Mouse (Mus musculus) brain, embryonic 14.5 days (tissue): Measurements from ENCODE around the gene C1qtnf4. TPM values are rescaled to one million over a fixed set of nuclear protein-coding genes. Genes with fewer than 3 reads are reported as not detected.

Experiments
- DNase-seq: peaks from one replicate; pipeline ENCODE4 v3.0.0-alpha.2; 2011; ENCODE audit warnings: low read depth
- CTCF ChIP-seq: fragments of 200-500 bp; IDR thresholded peaks from 2 replicates; pipeline ENCODE4 v1.5.1; 2012; ENCODE audit warnings: inconsistent platforms, mild to moderate bottlenecking, moderate library complexity, borderline replicate concordance; ENCODE audit not compliant: insufficient read depth, insufficient read length; ENCODE audit errors: extremely low read depth
- POLR2A ChIP-seq: fragments of 200-500 bp; IDR thresholded peaks from 2 replicates; pipeline ENCODE4 v1.6.1; 2012; ENCODE audit warnings: mild to moderate bottlenecking, inconsistent platforms, borderline replicate concordance; ENCODE audit not compliant: poor library complexity, insufficient read depth, insufficient read length, severe bottlenecking; ENCODE audit errors: extremely low read depth
- polyA plus RNA-seq: library from polyadenylated mRNA; depleted of rRNA; stranded (reverse); fragments of >200 nt; gene quantifications from 2 replicates; pipeline ENCODE4 v1.2.3, GENCODE M21; 2012

C1qtnf4 gene
- polyA plus RNA-seq, 1 experiment: 182 TPM

DNA sequence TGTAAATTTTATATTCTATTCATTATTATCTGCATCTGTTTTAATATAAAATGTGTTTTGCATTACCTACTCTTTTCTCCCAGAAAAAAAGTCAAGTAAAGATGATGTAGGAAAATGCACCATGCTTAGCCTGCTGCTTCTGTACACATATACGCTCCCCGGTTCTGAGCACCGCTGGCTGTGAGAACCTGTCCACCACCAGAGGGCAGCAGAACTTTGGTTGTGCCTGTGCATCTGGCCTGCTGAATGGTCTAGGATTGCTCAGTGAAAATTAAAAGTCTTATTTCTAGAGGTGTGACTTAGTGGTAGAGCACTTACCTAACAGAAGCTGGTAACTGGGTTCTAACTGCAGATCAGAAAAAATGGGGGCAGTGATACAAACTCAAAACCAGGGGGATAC is 19.1 kb upstream of the C1qtnf4 start:
- peak; percentile 89 for DNase-seq
- TF ChIP-seq CTCF (peak; percentile 97), POLR2A (no peak)

DNA sequence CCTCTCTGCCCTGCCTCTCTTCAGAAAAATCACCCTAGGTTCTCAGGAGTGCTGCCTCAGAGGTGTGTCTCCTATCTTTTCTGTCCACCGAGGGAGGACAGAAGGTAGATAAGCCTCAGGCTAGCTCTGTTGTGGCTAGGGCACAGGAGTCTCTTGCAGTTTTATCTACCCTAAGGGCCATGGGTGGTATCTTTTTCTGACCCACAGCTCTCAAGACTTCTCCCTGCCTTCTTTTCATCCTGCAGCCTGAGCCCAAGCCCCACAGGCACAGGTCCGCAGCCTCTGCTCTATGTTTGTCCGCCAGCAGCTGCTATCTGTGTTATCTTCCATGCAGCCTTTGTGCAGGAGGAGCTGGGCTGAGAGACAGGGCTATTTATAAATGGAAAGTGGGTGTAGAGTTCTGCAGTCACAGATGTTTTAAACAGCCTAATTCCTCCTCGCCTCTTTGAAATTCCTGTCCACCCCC is 15.5 kb upstream of the C1qtnf4 start:
- DNase-seq: no peak
- no peak for TF ChIP-seq POLR2A
- TF ChIP-seq CTCF: no peak

DNA sequence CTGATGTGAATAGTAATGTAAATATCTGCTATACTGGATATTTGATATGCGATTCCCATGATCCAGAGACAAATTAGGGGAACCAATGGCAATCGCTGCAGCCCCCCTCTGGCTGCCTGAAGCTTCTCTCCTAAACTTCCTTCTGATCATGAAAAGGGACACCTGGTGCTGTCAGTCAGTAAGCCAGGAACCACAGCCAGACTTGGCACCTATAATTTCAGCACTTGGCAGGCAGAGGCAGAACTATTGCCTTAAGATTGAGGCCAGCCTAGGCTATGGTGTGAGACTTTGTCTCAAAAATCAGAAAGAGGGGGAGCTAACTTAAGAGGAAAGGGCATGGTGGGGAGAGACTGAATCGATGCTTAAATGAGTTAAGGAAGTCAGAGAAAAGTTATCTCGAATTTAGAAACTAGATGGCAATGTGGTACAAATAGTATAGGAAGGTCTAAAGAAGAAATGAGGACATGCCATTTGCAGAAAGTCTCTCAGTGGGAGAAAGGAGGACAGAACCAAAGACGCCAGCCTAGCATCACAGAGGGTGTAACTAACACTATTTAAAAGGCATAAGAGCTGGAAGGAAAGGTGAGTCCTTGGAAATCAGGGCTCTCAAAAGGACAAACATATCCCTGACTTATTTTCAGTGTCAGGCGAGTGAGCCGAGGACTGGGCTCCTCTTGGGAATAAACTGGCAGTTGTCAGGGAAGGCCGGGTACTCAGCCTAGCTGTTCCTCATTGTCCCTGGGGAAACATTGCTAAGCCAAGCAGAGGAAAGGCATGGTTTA is 14.3 kb upstream of the C1qtnf4 start:
- peak; percentile 61 for DNase-seq
- TF ChIP-seq POLR2A: no peak
- TF ChIP-seq CTCF: no peak

DNA sequence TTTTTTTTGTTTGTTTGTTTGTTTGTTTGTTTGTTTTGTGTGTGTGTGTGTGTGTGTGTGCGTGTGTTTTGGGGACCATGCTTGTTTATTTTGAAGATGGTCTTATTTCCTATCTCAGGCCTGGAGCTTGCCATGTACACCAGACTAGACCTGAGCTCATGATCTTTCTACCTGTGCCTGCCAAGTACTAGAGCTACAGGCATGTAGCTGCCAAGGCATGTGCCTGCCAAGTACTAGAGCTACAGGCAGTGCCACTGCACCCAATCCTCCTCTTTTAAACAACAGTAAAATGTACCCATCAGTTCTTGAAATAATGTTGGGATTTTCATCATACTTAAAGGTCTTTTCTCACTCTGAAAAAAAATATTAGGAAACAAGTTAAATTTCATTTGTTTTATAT is 11.6 kb upstream of the C1qtnf4 start:
- no peak for DNase-seq
- no peak for TF ChIP-seq CTCF
- no peak for TF ChIP-seq POLR2A

DNA sequence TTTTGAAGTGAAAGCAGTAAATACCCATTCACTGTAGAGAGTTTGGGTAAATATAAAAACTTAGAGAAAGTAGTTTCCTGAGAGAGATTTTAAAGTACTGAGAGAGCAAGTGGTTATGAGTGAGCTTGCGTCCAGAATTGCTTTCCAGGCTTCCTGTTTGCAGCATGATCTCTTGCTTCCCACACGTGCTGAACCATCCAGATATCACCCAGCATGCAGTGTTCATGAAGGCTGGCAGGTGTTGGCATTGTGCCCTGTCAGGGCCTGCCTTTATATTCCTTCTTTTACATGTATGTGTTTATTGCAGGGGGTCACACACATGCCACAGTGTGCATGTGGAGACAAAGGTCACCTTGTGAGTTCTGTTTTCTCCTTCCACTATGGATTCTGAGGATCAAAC is 10.4 kb upstream of the C1qtnf4 start:
- no peak for TF ChIP-seq CTCF
- no peak for TF ChIP-seq POLR2A
- no peak for DNase-seq

DNA sequence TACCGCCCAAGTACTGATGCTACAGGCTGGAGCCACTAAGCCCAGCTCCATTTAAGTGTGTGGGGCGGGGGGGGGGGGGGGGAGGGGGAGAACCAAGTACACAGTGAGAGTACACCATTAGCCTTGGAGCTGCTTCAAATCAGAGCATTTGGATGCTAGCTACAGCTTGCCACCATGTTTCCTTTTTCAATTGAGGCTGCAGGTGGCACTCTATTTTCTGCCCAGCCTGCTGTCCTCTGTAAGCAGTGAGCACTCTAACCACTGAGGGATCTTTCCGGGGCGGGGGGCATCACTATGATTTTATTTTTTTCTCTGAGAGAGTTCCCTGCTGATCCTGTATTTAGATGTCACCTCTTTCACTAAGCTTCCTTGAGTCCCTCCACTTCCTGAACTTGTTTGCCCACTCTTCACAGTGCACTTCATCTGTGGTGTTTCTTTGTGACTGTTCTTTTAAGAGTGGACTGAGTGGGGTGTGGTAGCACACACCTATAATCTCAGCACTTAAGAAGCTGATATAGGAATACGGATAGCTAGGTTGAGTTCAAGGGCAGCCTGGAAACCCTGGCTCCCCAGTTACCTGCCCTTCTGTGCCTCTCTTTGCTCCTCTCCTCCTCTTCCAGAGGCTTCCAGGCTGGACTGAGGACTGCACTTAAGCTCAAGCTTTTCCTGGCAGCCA is 7.9 kb upstream of the C1qtnf4 start:
- DNase-seq: no peak
- TF ChIP-seq CTCF (no peak), POLR2A (no peak)

DNA sequence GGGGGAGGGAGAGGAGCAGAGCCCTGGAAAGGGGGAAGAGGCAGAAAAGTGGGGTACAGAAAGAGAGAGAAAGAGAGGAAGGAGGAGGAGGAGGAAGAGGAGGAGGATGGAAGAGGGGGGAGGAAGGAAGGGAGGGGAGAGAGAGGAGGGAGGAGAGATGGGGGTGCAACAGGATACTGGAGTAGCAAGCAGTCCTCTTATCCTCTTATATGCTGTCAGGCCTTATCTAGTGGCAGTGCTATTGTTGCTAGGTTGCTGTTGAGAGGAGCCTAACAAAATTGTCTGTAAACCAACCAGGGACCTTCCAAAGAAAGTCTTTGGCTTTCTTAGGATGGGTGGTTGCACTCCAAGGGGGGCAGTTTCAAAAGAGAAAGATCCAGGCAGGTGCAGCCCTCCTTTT is 6.2 kb upstream of the C1qtnf4 start:
- no peak for DNase-seq
- no peak for TF ChIP-seq POLR2A
- TF ChIP-seq CTCF: no peak

DNA sequence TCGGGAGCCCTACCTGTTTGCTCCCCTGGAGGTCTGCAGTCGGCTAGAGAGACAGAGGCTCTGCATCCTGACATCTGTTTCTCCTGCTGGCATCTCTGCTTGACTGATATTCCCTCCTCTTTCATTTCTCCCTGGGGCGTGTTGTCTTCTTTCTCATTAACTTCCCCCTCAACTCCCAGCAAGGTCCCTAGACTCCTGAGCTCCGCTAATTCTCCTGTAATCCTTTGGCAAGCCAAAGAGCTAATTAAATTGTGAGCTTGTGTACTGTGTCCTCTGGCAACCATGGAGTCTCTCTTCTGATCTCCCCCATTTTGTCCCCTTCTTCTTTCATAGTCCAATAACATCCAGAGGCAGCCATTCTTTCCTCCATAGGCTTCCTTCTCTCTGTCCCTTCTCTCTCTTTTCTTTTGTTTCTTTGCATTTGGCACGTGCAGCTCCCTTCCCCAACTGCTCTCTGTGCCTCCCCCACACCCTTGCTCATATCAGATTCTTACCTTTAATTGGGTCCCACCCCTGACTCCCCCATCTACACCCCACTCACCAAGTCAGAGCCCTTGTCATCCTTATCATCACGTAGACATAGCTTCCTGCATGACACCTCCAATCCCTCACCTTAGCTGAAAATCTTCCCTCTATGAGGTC is 5.4 kb upstream of the C1qtnf4 start:
- TF ChIP-seq CTCF (no peak), POLR2A (no peak)
- DNase-seq: peak; percentile 64

DNA sequence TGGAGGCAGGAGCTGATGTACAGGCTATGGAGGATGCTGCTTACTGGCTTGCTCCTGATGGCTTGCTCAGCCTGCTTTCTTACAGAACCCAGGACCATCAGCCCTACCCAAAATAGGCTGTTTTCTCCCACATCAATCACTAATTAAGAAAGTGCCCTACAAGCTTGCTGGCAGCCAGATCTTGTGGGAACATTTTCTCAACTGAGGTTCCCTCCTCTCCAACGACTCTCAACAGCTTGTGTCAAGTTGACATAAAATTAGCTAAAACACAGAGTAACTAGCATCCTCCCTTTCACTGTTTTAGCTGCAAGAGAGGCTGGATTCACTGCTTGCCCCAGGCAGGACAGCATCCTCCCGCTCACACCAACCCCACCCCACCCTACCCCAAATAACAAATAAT is 3.8 kb upstream of the C1qtnf4 start:
- DNase-seq: no peak
- TF ChIP-seq CTCF (no peak), POLR2A (no peak)

DNA sequence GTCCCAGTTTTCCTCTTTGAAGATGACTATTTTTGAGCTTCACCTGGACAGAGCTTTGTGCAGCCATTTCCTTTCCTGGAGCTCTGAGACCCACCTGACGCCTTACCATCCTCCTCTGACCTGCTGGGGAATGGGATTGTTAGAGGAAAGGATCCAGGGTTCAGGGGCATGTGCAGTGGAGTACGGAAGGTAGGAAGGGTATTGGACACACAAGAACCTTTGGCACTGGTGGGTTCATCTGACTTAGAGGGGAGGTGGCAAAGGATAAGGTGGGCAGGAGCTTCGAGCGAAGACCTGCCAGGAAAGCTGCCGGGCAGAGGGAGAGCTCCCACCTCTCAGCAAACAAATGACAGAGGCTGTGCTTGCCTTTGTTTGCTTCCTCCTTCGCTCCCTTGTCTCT is 776 bp downstream of the C1qtnf4 start:
- TF ChIP-seq POLR2A (peak; percentile 17; the same call in 1 of the 2 replicates), CTCF (no peak)
- DNase-seq: peak; percentile 41

DNA sequence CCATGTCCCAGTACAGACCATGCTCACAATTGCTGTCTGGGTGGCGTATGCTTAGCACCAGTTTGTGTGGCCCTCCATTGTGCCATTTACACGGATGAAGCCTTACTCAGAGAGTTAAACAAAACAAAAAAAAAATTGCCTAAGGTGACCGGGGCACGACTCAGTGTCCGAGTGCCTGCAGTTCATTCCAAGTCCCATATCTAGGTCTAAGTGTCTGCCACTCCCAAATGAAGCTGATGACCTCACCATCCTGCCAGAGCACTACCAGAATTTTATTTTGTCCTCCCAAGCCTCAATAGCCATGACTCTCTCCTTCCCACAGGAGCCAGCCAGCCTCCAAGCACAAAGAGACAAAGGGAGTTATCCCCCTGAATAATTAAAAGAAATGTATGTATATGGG is 2.0 kb downstream of the C1qtnf4 start:
- no peak for TF ChIP-seq POLR2A
- TF ChIP-seq CTCF: no peak
- DNase-seq: no peak
